Mouse (Mus musculus): ENCODE measurements around the gene Apbb1.

DNA sequence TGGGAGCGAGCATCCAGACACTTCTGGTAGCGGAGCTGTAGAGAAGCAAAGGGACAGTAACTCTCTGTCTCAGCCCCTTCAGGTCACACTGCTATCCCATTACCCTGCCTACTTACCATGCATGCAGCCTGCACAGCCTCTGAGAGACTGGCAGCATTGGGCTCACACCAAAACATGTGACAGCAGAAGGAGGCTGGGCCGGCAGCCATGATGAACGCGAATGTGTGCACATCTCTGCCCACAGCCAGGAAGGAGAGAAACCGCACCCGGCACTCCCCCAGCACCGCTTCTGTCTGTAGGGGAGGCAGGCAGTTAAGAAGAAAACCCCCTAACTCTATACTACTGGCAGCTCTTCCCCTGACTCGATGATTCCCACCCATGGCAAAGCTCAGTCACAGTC, 22.4 kb downstream of the Apbb1 start:
- TF ChIP-seq CTCF (IDR thresholded peaks at IDR 0.05; ENCODE audit: borderline replicate concordance, insufficient read depth, low read length) (no peak), POLR2A (IDR thresholded peaks at IDR 0.05; ENCODE audit: low read depth, low read length) (no peak)

All from embryonic fibroblast, embryonic 13.5 days (primary cell).